Mouse (Mus musculus) cortical plate, adult 2 months (tissue): ENCODE measurements around the gene Ntn3.

Experiments used
- CTCF ChIP-seq: fragments of 200-500 bp; IDR thresholded peaks from 2 replicates; pipeline ENCODE4 v1.5.1; 2011; ENCODE audit warnings: mild to moderate bottlenecking, control low read depth, low read length; ENCODE audit not compliant: insufficient read depth; ENCODE audit errors: extremely low read depth
- POLR2A ChIP-seq: fragments of 200-500 bp; IDR thresholded peaks from 2 replicates; pipeline ENCODE4 v1.6.1; 2011; ENCODE audit warnings: mild to moderate bottlenecking, low read length, control low read depth; ENCODE audit not compliant: insufficient read depth; ENCODE audit errors: extremely low read depth

DNA sequence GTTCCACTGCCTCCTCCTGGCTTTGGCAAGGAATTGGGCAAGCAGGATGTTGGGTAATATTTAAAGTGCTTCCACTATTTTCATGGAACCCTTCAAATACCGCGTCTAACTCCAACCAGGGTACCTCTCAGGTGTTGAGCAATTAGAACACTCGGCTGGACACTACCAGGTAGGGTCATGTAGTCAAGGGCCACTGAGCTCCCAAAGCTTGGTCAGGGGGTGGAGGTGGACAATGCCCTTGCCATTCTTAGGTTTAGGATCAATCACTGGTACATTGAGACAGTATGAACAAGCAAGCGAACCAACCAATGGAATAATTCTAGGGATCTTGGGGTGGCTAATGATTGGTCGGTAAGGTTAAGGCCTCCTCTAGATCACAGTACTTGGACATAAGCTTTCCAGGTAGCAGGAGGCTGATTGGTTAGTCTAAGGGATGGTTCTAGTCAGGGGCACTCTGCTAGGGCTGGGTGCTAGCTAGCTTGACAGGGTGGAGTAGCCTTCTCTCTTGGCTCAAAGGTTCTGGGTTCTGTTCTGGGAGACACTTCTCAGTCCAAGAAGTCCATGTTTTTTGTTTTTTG is 3.2 kb upstream of the Ntn3 start:
- TF ChIP-seq CTCF: peak; percentile 46
- TF ChIP-seq POLR2A: no peak
